Comparison of ENCODE assay signal across 9 mouse cellular contexts in genomic region chr16:10956938-10957685, GRCm38 (mm10).
A peak's percentile ranks its signal among the peaks of the same experiment; 100 is the strongest.
DNase-seq lines count a peak whose midpoint lies in the region; ATAC-seq and TF ChIP-seq lines count a peak whose summit lies in the region.
"Had no signal": no experiment of that assay in that cellular context is flagged by ENCODE, and none has a peak within 500 bp of the region (broad histone marks: within the 10 kb centered on the region; RNA-seq: fewer than 3 reads in every experiment).

No protein-coding gene starts in this region.

- H3K27ac ChIP-seq in bone marrow, adult 2 months (ENCODE audit: control insufficient read depth, insufficient read depth, low read depth, low read length, poor library complexity) = 0 out of 2 replicates have a peak overlapping the region, but pooled peaks have one; percentile 77
- H3K27ac ChIP-seq in embryonic facial prominence, embryonic 15.5 days (replicated peaks) = peak overlapping the region; percentile 58; the same call in 1 of the 2 replicates
- H3K27ac ChIP-seq in hindbrain, embryonic 16.5 days (ENCODE audit: low read depth, low read length) = peak overlapping the region; percentile 26; the same call in 1 of the 2 replicates
- H3K27ac ChIP-seq: macrophage had no signal

- H3K79me2 ChIP-seq in myocyte (ENCODE audit: control insufficient read depth, insufficient read depth) = no peaks in the 10 kb centered on the region

- DNase-seq in urinary bladder, postnatal 36 days (ENCODE audit: low spot score in 2 of 2) = no peak
- no peak for DNase-seq in urinary bladder, postnatal 4 days (ENCODE audit: low spot score in 2 of 2)
- DNase-seq in lung, adult 18-20 months = no peak
- DNase-seq: adrenal gland, adult 8-10 months had no signal

- no peak overlapping the region for H3ac ChIP-seq in myocyte (ENCODE audit: control insufficient read depth, insufficient read length)

- peaks cover 30% of the 10 kb centered on the region for H3K36me3 ChIP-seq in embryonic facial prominence, embryonic 15.5 days
- no peaks in the 10 kb centered on the region for H3K36me3 ChIP-seq in hindbrain, embryonic 16.5 days (ENCODE audit: control insufficient read depth, insufficient read depth, low read length)
- H3K36me3 ChIP-seq in myocyte (ENCODE audit: control insufficient read depth, insufficient read depth) = peaks cover 10% of the 10 kb centered on the region

- no peak overlapping the region for H3K4me3 ChIP-seq in bone marrow, adult 2 months (replicated peaks; ENCODE audit: control insufficient read depth, low read depth, low read length)
- no peak overlapping the region for H3K4me3 ChIP-seq in embryonic facial prominence, embryonic 15.5 days (replicated peaks)
- H3K4me3 ChIP-seq in hindbrain, embryonic 16.5 days (ENCODE audit: low read length) = no peak overlapping the region
- no peak overlapping the region for H3K4me3 ChIP-seq in myocyte

- no peaks in the 10 kb centered on the region for H3K9me3 ChIP-seq in embryonic facial prominence, embryonic 15.5 days (replicated peaks)
- H3K9me3 ChIP-seq in hindbrain, embryonic 16.5 days (ENCODE audit: control insufficient read depth, low read length) = no peaks in the 10 kb centered on the region

- H3K4me1 ChIP-seq in bone marrow, adult 2 months (ENCODE audit: control insufficient read depth, insufficient read depth, low read length) = peaks cover 18% of the 10 kb centered on the region
- H3K4me1 ChIP-seq in embryonic facial prominence, embryonic 15.5 days = peaks cover 35% of the 10 kb centered on the region
- H3K4me1 ChIP-seq in hindbrain, embryonic 16.5 days (ENCODE audit: control insufficient read depth, insufficient read depth, low read depth, low read length) = peaks cover 5% of the 10 kb centered on the region; the same call in 1 of the 2 replicates

- TF ChIP-seq POLR2A in bone marrow, adult 2 months (IDR thresholded peaks at IDR 0.05; ENCODE audit: borderline replicate concordance, control insufficient read depth, low read depth, low read length) = no peak
- no peak for TF ChIP-seq POLR2A in myocyte (IDR thresholded peaks at IDR 0.05; ENCODE audit: insufficient read length, low read depth)

- no peaks in the 10 kb centered on the region for H3K27me3 ChIP-seq in embryonic facial prominence, embryonic 15.5 days
- no peaks in the 10 kb centered on the region for H3K27me3 ChIP-seq in hindbrain, embryonic 16.5 days (replicated peaks; ENCODE audit: control insufficient read depth, insufficient read depth, low read length)
- no peaks in the 10 kb centered on the region for H3K27me3 ChIP-seq in myocyte (ENCODE audit: control insufficient read depth, insufficient read depth, insufficient read length)

- H3K9ac ChIP-seq in embryonic facial prominence, embryonic 15.5 days = no peak overlapping the region
- no peak overlapping the region for H3K9ac ChIP-seq in hindbrain, embryonic 16.5 days (ENCODE audit: low read depth, low read length)

- 71% methylated on average over 8 of the region's 8 CpGs for WGBS in bone marrow, adult 2 months
- 75% methylated on average over 8 of the region's 8 CpGs for WGBS in embryonic facial prominence, embryonic 15.5 days
- WGBS in hindbrain, embryonic 16.5 days = 45% methylated on average over 8 of the region's 8 CpGs

- no peak for TF ChIP-seq CTCF in bone marrow, adult 2 months (IDR thresholded peaks at IDR 0.05; ENCODE audit: control insufficient read depth, insufficient read depth, low read length)

- no peak overlapping the region for H3K4me2 ChIP-seq in embryonic facial prominence, embryonic 15.5 days (replicated peaks)
- no peak overlapping the region for H3K4me2 ChIP-seq in hindbrain, embryonic 16.5 days (ENCODE audit: low read length)
- no peak overlapping the region for H3K4me2 ChIP-seq in myocyte (ENCODE audit: low read depth)

- ATAC-seq in embryonic facial prominence, embryonic 15.5 days (ENCODE audit: insufficient number of reproducible peaks, low FRiP score, low TSS enrichment, low read depth) = peak; percentile 47; the same call in 1 of the 2 replicates
- peak; percentile 69 for ATAC-seq in hindbrain, embryonic 16.5 days

TF ChIP-seq in myocyte, 11 proteins besides CTCF, POLR2A, EP300 and RAD21:
- peak; percentile 80 to 94 (median 92) for TF ChIP-seq MYOG (IDR thresholded peaks at IDR 0.05; ENCODE audit: control insufficient read depth in 1 of 3, insufficient read depth in 1 of 3, insufficient read length in 2 of 3, low read depth in 2 of 3)
- peak; percentile 79 for TF ChIP-seq TCF3 (IDR thresholded peaks at IDR 0.05; ENCODE audit: insufficient read length, low read depth)
- TF ChIP-seq MAX (IDR thresholded peaks at IDR 0.05; ENCODE audit: low read depth) = no peak
- peak; percentile 61 for TF ChIP-seq POLR2AphosphoS2 (IDR thresholded peaks at IDR 0.05; ENCODE audit: insufficient read length, low read depth)
- no peak for TF ChIP-seq CEBPB (IDR thresholded peaks at IDR 0.05; ENCODE audit: insufficient read depth, poor library complexity, severe bottlenecking)
- no peak for TF ChIP-seq USF1 (IDR thresholded peaks at IDR 0.05; ENCODE audit: low read depth)
- TF ChIP-seq MYOD1 (IDR thresholded peaks at IDR 0.05; ENCODE audit: control insufficient read depth in 1 of 3, insufficient read length in 2 of 3, low read depth in 2 of 3) = peak; percentile 40 to 90 (median 75)
- TF ChIP-seq E2F4 (IDR thresholded peaks at IDR 0.05; ENCODE audit: insufficient read depth) = no peak
- TF ChIP-seq TCF12 (IDR thresholded peaks at IDR 0.05; ENCODE audit: insufficient read depth, poor library complexity, severe bottlenecking) = peak; percentile 55
- no peak for TF ChIP-seq REST (IDR thresholded peaks at IDR 0.05; ENCODE audit: insufficient read depth, insufficient read length)
- no peak for TF ChIP-seq SRF (IDR thresholded peaks at IDR 0.05; ENCODE audit: control insufficient read depth, insufficient read length, low read depth)

Comparison
In these comparisons a context has a peak if more than half of its experiments do, and no peak if none do; other contexts are left out.
1. H3K27ac ChIP-seq: peak in every context shown above with its lines; median percentile 77 in bone marrow, adult 2 months; 58 in embryonic facial prominence, embryonic 15.5 days; 26 in hindbrain, embryonic 16.5 days.